Mouse (Mus musculus) NIH3T3 (cell line): ENCODE results near the gene Olfr520.
A peak's percentile ranks its signal among the peaks of the same experiment; 100 is the strongest.
"Not testable (repeated sequence)": the region's sequence is repeated elsewhere in the genome, so short reads cannot be mapped to it uniquely, and the experiment has no call there.

Experiments
- DNase-seq: peaks from one replicate; pipeline ENCODE4 v3.0.0-alpha.2; 2012; ENCODE audit warnings: low read depth

Gene Olfr520

DNA sequence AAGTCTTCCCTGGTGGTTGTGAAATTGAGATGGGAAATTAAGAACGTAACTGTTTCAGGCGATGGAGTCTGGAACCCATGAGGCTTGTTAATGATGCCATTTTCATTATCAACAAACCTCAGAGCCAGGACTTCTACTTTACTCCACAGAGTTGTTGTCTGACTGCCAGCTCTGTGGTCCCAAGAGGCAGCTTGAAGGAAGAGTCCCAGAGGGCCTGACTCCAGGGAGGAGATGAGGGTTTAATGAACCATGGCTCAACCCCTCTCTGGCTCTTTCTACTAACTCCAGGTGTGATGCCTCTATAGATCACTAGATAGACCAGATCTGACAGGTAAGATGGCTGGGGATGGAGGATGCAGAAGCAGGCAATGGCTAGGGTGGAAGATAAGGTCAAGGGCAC lies at the start of gene Olfr520:
Gene Olfr520 (plus strand): TSS at position 301 of the 400 bp plus-strand sequence.
- no peak for DNase-seq

DNA sequence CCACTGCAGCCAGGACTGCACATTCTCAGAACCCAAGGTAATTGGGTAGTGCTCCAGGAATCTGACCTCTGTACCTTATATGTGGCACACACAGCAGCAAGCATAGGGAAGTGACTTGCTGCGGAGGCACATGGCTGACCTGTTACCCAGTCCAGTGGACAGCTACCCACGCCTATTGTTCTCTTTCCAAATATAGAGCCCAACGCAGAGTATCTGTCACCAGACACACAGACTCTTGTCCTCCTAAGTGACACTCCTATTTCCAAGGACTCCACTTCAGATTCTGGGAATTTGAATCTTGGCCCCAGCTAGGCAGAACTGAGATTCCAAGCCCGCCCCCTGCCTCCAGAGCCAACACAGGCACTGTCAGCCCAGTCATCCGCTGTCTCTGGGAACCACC lies 49.3 kb upstream of the Olfr520 start:
- DNase-seq, result no peak

DNA sequence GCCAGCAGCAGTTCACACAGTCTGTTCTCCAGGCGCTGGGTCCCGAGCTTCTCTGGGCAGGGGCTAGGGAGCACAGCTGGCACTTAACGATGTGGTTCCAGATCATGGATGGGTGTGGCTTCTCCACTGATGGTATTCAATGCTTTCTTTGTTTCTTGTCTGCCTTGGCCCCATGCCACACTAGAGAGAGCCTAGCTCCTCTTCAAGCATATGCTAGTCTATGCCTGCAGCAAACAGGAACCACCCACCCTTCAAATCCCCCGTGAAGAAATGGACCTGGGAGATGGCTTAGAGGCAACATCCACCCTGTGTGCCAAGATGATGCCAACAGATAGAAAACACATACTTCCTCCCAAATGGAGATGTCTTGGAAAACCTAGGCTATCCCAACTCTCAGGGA lies 46.0 kb upstream of the Olfr520 start:
- no peak for DNase-seq

DNA sequence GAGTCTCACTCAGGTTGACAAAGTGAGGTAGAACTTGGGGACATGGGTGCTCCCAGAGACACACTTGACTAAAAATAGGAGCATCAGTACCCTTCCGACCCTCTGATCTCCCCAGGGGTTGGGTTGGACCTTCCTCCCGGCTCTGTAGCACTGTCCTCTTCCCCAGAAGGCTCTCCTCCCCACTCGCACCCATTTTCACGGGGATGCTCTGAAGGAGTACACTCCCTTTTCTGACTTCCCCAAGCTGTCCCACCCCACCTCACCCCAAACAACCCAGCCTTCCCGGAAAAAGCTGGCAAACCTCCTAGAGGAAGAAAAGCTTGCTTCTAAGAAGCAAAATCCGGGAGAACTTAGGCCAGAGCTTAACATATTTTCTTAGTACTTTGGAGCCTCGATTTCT lies 39.3 kb upstream of the Olfr520 start:
- DNase-seq, result no peak

DNA sequence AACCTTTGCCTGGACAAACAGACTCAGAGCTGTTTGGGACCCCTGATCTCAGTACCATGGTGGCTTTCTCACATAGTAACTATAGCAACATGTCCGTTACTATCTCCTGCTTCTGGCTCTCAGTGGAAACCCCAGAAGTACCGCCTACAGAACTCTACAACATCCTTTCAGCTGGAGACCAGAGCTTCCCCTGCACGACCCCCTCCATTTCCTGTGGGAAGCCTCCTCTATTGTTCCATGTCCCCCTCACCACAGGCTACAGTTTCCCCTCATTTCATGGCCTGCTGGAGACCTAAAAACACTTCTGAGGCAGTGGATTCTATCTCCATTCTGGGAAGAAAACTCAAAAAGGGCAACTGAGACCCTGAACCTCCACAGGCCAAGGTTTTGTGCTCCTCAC lies 37.7 kb upstream of the Olfr520 start:
- no peak for DNase-seq

DNA sequence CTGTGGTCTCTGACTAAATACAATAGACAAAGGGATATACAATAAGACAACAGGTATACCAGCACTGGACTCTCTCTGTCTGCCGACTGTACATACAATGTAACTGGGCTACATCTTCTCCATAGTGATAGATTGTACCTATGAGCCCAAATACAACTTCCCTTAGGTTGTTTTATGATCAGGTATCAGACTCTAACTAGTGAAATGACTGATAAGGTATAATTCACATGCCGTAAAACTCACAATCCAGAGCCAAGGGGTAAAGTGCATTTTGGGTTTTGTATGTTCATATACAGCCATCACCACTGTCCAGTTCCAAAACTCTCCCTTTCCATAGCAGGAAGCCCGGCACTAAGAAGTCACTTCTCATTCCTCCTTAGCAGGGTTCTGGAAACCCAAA lies 36.7 kb upstream of the Olfr520 start:
- no peak for DNase-seq

DNA sequence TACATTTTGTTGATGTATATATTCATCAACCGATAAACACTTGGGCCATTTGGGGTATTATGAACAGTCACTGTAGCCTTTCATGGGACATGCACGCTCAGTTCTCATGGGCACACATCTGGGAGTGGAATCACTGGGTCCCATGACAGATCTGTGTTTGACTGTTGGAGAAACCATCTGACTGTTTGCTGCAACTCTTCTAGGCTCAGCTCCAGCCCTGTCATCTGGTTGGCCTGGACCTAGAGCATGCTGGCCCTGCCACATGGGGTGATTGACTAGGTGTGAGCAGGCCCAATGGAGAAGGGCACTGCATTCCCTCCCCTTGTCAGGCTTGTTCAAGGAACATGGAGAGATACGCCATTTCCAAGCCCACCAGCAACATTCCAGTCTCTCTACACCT lies 36.1 kb upstream of the Olfr520 start:
- no peak for DNase-seq

DNA sequence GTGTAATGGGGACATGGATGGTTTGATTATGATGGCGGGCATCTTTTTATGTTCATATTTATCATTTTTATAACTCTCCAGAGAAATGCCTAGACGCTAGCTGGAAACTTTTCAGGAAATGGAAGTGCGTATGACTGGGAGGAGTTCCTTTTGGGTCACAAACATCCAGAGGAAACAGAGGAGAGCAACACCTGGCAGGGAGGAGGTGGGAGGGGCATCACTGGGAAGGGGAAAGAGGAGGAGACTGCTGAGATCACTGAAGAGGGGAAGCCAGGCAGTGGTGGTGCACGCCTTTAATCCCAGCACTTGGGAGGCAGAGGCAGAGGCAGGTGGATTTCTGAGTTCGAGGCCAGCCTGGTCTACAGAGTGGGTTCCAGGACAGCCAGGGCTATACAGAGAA lies 35.6 kb upstream of the Olfr520 start:
- not testable (repeated sequence) for DNase-seq

DNA sequence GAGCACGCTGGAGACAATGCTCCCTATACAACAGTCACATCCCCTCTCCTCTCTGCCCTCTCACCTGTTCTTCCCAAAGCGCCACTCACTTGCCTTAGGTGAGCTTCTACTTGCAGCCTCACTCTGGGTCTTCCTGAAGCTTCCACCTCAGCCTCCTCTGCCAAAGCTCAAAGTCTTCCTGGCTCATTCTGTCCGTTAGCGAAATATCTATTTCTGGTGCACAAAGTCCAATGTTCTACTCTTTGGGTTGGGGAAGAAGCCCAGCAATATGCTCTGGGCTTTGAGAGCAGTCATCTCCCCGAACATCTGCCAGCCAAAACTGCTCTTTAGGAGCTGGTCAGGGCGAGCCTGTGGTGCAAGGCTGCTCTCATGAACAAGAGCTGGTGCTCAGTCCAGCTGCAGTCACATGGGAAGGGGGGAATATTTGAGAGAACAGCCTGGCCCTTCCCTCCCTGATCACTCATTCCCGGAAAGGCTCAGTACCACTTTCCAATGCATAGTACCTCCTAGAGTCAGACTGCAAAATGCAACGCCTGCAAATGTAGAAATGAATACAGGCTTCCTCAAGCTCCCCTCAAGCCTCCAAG lies 34.5 kb upstream of the Olfr520 start:
- DNase-seq, result no peak

DNA sequence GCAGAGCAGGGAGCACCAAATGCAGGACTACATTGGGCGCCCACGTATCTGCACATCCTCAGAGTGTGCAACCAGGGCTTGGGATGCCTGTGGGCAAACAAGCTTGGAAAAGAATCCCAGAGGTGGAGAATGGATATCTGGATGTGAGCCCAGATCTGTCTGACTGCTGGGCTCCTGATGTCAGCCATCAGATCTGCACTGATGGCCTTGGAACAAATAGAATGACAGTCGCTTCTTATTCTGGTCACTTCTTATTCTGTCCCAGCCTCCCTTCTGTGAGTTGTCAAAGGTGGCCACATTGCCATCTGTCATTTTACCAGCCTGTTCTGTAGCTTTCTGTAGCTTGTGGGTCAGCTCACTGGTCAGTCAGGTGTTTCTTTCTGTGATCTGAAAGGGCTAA lies 31.5 kb upstream of the Olfr520 start:
- DNase-seq, result no peak

DNA sequence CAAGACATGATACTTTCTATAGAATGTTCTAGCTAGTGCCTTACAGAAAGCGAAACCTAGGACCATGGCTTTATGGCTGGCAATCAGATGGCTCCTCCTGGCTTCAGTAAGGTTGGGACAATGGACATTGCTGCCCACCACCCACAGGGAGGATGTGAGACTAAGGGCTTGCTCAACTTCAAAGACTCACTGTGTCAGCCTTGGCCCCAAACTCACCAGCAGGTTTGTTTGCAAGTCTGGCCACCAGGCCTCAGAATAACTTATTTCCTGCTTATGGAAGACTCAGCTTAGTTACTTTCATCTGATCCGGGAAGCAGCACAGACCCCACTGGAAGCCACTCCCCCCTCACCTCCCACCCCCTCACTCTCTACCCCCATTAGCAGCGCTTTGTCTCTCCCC lies 31.0 kb upstream of the Olfr520 start:
- DNase-seq, result no peak

DNA sequence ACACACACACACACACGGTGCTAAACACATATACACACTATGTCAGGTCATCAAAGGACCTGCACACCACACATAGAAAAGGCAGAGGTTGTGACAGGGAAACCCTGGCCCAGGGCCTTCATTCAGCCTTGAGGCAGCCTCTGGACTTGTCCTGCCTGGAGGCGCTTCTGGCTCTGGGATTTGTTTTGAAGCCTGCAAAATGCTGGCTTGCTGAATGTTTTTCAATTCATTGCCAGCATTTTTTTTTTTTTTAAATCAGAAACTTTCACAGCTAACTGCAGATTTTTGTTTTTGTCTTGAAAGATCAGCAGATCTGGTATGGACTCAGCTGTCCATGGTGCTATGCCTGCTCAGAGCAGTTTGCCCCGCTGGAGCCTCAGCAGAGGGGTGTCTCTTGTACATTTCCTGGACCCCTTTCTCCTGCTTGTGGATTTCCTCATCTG lies 30.3 kb upstream of the Olfr520 start:
- DNase-seq, result peak; percentile 52

DNA sequence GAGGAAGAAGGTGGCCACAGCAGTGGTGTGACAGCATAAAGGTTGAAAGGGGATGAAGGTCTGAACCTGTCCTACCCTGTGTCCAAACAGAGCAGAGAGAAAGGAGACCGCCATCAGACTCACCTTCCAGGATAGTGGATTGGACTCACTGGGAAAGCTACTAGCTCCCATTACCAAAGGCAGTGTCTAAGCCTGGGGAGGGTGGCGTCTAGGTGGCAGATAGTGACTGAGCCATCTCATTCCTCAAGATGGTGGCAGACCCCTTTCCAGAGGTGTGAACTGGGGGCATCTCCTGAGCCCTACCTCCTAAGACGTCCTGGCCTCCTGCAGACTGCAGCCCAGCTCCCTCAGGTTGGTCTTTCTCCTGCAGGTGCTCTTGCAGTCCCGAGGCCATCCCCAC lies 29.4 kb upstream of the Olfr520 start:
- no peak for DNase-seq

DNA sequence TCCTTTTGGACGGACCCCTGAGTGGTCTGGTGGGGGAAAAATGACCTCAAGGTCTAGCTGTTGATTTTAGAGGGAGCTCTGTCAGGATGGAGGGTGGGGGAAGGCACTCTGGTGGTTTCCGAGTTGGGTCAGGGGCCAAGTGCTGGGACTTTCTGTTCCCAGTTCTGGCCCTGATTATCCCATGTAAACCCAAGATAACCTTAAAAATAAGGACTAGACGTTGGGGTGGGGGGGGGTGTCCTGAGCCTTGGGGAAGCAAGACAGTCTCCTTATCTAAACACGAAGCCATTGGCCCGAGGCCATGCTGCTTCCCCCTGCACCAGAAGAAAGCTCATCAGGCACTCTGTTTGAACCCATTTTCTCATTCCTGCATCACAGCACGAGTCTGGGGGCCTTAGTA lies 27.9 kb upstream of the Olfr520 start:
- no peak for DNase-seq

DNA sequence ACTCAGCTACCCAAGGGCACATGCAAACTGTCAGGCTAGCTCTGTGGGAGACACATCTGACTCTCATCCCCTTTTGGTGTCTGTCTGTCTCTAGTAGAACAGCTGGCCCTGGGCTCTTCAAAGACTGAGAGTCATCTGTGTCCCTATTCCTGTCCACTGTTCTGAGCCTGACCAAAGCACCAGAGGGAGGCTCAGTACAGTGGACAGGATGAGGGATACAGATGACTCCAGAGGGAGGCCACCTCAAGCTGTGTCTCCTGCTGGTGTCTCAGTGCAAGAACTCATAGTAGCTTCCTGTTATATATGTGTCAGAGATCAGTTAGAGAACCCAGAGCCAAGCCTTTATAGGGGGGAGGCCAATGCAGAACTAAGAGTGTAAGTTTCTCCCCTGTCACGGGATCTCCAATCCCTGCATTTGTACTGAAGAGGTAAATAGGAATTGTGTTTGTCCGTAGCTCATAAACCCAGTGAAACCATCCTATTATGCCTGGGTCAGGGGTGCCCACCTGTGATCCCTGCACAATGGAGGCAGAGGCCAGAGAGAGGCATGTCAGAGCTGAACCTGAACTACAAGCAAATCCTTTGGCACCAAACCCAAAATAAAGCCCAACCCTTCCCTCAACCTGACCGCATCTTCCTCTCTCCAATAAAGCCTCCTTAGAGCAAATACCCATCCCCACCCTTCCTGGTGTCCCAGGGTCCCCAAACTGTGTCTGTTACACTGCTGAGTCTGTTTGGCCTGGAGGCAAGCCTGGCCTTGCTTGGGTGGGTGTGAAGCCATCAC lies 25.1 kb upstream of the Olfr520 start:
- DNase-seq, result no peak

DNA sequence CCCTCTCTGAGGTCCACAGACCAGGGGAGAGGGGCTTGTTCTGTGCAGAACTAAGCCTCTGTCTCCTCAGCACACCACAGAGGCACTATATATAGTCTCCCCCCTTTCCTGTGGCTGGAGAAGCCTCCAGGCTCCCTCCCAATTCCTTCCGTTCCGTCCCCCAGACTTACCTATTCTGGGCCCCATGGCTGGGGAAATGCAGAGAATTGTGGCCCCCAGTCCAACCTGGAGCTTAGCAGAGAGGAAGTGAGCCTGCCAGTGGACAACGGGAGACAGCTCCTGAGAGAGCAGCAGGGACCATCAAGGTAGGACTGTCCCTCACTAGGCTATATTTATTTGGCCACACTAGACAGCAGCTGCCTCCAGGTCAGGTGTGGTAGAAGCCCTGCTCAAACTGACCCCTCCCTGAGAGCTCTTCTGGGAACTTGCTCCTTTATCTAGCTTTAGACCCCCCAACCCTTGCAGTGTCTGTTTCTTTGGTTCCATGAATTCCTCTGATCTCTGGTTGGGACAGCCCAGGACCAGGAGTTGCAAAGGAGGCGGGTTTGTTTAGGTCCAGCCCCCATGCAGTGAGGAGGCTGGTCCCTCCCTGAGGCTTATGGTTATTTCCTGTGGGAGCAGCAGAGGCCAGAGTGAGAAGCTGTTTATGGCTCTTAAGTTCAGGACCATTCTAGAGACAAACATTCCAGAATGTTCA lies 23.6 kb upstream of the Olfr520 start:
- peak; percentile 7 for DNase-seq

DNA sequence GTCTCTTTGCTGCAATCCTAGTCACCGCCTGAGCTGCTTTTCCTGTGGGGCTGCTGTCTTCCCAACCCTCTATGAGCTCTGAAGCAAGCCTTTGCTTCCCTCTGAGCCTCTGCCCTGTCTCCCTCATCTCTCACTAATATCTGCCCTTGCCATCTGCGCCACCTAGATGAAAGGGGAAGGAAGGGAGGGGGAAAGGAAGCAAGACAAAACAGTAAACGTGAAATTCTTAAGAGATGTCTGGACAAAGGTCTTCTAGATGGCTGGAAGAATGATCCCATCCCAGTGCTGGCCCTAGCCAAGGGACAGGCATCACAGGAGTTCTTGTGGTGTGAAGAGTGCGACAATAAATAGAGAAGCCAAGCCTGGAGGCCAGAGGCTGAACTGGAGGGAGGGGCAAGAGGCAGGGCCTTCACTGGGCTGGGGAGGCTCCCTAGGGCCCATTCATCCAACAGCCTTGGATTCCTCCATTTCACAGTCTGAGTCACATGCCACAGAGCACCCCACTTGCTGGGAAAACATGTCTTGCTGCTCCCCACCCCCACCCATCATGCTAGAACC lies 23.0 kb upstream of the Olfr520 start:
- peak; percentile 12 for DNase-seq

DNA sequence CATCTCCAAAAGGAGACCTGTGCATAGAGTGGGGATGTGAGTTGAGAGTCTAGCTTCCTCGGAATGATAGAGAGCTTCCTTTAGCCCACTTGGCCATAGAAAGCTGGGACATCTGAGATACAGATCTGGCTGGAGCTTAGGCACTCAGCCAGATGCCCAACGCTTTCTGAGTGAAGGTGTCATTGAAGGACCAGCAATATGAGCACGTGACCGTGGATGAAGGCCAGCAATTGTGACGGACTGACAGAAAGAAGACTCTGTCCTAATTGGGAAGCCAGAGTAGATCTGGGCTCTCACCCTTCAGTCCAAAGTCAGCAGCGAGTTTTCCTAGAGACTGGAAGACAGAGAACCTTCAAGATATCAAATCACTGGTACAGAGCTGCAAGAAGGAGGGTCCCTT lies 22.4 kb upstream of the Olfr520 start:
- DNase-seq, result no peak

DNA sequence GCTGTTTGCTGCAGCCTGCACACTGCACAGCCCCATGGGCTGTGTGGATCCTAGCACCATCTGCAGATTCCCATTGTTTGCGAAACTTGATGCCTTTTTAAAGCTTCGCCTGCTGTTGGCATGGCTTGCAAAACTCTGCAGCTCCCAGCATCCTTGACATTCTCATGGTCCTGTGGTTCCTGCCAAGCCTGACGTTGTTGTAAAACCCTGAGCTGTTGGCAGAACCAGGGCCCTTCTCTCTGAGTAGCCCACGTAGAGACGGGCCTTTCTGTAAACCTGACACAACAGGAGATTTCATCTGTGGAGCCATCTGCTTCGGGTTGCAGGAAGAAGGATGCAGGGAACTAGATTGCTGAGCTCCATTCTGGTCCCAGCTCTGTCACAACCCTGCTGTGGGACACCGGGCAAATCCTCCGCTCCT lies 21.8 kb upstream of the Olfr520 start:
- DNase-seq, result peak; percentile 34

DNA sequence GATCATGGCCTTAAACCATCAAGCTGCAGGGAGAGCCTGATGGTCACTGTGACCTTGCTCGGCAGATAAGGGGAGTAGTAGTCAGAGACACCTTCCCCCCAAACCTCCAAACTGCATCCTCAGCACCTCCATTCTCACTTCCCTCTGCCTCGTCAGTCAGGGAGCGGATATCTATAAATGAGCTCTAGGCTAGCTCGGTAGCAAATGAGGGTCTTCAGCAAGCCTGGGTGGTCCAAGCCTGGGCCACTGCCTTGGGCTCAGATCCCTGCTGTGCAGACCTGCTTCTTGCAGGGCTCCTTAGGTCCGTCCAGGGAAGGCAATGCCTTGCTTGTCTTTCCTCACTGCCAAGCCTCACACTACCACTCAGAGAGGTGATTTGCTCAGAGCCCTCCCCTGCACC lies 21.3 kb upstream of the Olfr520 start:
- DNase-seq, result no peak

DNA sequence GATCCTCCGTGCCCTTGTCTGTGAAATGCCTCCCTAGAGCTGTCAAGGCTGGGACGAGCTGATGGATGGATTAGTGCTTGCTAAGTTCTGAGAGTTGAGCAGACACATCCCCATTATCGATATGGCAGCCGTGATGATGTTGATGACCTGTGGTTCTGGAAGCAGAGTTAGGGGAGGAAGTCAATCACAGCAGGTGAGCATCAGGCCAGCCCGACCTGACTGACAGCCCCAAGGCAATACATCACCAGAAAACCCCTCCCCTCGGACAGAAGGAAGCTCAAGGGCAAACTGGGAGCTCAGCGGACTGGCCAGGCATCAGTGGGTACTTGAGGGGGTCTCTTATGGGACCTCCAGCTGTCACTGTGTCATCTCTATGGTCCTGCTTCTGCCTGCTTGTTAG lies 20.1 kb upstream of the Olfr520 start:
- no peak for DNase-seq

DNA sequence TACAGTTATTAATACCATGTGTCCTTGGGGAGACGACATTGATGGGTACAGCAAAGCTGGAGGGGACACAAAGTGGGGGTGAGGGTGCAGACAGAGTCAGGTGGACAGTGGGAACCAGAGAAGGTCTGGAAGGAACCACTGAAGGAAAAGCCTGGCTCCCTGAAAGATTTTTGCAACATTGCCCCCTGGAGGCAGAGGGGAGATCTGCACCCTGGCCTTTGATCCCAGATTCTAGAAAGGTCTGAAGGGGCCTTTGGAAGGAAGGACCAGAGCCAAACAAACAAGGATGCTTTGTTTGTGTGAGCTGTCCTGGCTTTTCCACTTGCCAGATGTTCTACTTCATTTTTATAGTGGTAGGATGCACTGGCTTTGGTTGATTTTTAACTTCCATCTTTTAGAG lies 19.6 kb upstream of the Olfr520 start:
- peak; percentile 52 for DNase-seq

DNA sequence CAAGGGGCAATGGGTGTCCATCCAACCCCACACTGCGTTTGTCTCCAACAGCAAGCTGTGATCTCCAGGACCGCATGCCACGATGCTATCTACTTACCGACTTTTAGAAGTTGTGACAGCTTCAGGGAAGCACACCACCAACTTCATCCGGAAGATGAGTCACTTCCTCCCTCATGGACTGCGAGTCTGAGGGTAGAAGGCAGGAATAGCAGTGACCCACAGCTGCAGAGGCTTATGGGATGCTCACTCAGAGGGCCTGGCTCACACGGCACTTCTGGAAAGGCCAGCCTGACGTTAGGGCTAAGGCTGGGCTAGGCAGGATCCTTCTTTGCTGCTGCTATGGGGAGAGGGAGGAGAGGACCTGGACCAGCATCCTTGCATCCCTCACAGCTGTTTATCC lies 18.9 kb upstream of the Olfr520 start, which contains the start of gene Slco2b1:
Gene Slco2b1 (minus strand): TSS at position 175 of the 400 bp plus-strand sequence.
- DNase-seq, result no peak
